Mouse (Mus musculus) spleen, adult 2 months (tissue): ENCODE measurements around the gene Plp2.

Experiments used
- CTCF ChIP-seq: fragments of 200-500 bp; IDR thresholded peaks from 2 replicates; pipeline ENCODE4 v1.5.1; 2011; ENCODE audit warnings: mild to moderate bottlenecking, inconsistent platforms; ENCODE audit not compliant: insufficient read depth, insufficient read length, insufficient replicate concordance; ENCODE audit errors: extremely low read depth
- POLR2A ChIP-seq: fragments of 200-500 bp; IDR thresholded peaks from 2 replicates; pipeline ENCODE4 v1.6.1; 2011; ENCODE audit warnings: low read depth, low read length, inconsistent platforms

GRCm38 (mm10) chrX:7673578-7674281 is 2.5 kb upstream of the Plp2 start:
- TF ChIP-seq CTCF (no peak), POLR2A (no peak)
